Mouse (Mus musculus) cortical plate, adult 2 months (tissue): ENCODE results near the gene Ccser2. TPM values are rescaled to one million over a fixed set of nuclear protein-coding genes. Genes with fewer than 3 reads are reported as not detected.

Source experiments
- H3K27ac ChIP-seq: fragments of 200-500 bp; 2 replicates; pipeline ENCODE4 v1.5.1; 2012; ENCODE audit warnings: low read length, control low read depth, inconsistent platforms; ENCODE audit not compliant: insufficient read depth
- H3K4me1 ChIP-seq: fragments of 200-500 bp; 2 replicates; pipeline ENCODE4 v1.6.1; 2011; ENCODE audit warnings: low read length; ENCODE audit not compliant: control insufficient read depth, insufficient read depth
- H3K4me3 ChIP-seq: fragments of 200-500 bp; 2 replicates; pipeline ENCODE4 v1.5.1; 2011; ENCODE audit warnings: mild to moderate bottlenecking, low read length, control low read depth; ENCODE audit not compliant: insufficient read depth
- CTCF ChIP-seq: fragments of 200-500 bp; IDR thresholded peaks from 2 replicates; pipeline ENCODE4 v1.5.1; 2011; ENCODE audit warnings: mild to moderate bottlenecking, control low read depth, low read length; ENCODE audit not compliant: insufficient read depth; ENCODE audit errors: extremely low read depth
- POLR2A ChIP-seq: fragments of 200-500 bp; IDR thresholded peaks from 2 replicates; pipeline ENCODE4 v1.6.1; 2011; ENCODE audit warnings: mild to moderate bottlenecking, low read length, control low read depth; ENCODE audit not compliant: insufficient read depth; ENCODE audit errors: extremely low read depth
- polyA plus RNA-seq: library from polyadenylated mRNA; depleted of rRNA; stranded (reverse); fragments of >200 nt; gene quantifications from 2 replicates; pipeline ENCODE4 v1.2.3, GENCODE M21; 2012

Gene Ccser2
- polyA plus RNA-seq, 1 experiment, result 52.3 TPM

- TF ChIP-seq POLR2A (no peak), CTCF (no peak)
- H3K27ac ChIP-seq, result no peak overlapping the region
- no peaks in the 10 kb centered on the region for H3K4me1 ChIP-seq
- no peak overlapping the region for H3K4me3 ChIP-seq
Observed at GRCm38 (mm10) chr14:36890130-36890529, 78.4 kb downstream of the Ccser2 start.

DNA sequence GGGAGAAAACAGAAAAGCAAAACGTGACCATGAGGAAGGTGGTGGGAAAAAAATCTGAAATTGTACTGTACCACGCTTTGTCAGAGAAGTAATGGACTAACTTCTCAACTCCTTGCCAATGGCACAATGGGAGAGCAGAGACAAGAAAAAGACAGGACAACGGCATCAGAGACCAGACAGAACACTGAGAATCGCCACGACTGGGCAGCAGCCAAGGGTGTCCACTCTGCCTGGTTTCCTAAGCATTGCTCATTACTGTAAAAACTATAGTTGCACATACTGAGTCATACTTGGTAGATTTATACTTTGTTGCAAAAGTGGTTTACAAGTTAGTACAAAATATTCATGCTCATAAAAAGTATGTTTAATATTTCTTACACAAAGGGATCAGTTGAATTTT lies 82.9 kb downstream of the Ccser2 start:
- no peaks in the 10 kb centered on the region for H3K4me1 ChIP-seq
- no peak overlapping the region for H3K27ac ChIP-seq
- TF ChIP-seq POLR2A (no peak), CTCF (no peak)

GRCm38 (mm10) chr14:36885117-36885516 lies 83.5 kb downstream of the Ccser2 start:
- Histone ChIP-seq H3K27ac (no peak overlapping the region), H3K4me1 (no peaks in the 10 kb centered on the region), H3K4me3 (no peak overlapping the region)
- TF ChIP-seq POLR2A (no peak), CTCF (no peak)

More for the DNA sequence above, 82.9 kb downstream of the Ccser2 start:
- H3K4me3 ChIP-seq, result no peak overlapping the region

DNA sequence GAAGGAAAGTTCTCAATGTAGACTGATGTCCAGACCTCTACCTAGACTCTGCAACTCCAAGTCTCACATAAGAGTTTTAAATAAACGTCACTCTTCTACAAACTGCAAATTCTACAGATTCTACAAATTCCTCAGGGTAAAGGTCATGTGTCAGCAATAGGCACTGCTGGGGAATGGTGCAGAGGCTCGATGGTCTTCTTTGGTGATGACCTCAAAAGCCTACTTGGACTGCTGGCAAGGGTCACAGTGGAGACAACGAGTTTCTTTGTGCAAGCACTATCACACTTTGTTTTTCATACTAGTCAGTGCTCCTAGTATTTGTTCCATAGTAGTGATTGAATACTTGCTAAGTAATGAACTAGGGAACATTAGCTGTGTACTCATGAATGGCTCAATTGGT lies 85.0 kb downstream of the Ccser2 start:
- Histone ChIP-seq H3K4me3 (no peak overlapping the region), H3K4me1 (no peaks in the 10 kb centered on the region), H3K27ac (no peak overlapping the region)
- no peak for TF ChIP-seq POLR2A
- TF ChIP-seq CTCF, result no peak

DNA sequence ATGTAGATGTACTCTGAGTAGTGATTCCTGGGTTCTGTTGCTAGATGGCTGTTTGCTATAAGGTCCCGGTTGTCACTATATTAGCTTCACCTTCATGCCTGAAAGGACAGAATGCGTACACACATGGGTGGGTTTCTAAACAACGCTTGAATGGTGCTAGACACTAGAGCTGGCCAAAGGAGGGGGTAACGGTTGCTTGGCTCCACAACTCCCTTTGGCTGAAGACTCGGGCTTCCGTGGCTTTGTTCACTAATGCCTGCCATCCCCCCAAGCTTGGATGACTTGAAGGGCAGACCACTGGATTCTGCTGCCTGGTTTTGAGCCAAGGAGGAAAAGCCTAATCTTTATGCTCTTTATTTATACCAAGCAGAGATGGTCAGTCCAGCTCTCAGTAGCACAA lies 98.3 kb downstream of the Ccser2 start:
- TF ChIP-seq POLR2A (no peak), CTCF (no peak)
- Histone ChIP-seq H3K27ac (no peak overlapping the region), H3K4me1 (no peaks in the 10 kb centered on the region), H3K4me3 (no peak overlapping the region)

DNA sequence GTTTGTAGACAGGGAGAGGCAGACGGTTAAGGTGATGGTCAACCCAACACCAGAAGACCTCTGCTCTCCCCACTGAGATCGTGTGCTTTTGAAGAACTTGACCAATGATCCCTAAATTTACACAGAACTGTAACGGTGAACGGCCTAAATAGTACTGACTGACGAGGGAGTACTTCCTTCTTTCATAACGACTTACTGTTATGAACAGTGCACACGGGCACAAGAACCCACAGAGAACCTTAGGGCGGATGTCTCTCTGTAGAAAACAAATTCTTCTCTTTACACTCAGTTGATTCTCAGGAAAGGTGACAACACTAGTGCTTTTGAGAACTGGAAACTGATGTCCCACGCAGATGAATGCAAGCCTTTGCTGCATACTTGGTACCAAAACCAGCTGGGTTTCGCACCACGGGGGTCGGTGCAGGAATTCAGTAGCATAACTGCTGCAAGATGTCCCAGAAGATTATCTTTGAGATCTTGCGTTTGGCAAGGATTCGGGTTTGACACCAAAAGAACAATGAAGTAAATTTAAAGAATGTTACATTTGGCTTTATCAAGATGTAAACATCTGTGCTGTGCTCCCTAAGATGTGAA lies 99.7 kb downstream of the Ccser2 start:
- H3K4me1 ChIP-seq, result no peaks in the 10 kb centered on the region
- H3K27ac ChIP-seq, result no peak overlapping the region
- H3K4me3 ChIP-seq, result no peak overlapping the region
- TF ChIP-seq POLR2A, result no peak
- no peak for TF ChIP-seq CTCF

DNA sequence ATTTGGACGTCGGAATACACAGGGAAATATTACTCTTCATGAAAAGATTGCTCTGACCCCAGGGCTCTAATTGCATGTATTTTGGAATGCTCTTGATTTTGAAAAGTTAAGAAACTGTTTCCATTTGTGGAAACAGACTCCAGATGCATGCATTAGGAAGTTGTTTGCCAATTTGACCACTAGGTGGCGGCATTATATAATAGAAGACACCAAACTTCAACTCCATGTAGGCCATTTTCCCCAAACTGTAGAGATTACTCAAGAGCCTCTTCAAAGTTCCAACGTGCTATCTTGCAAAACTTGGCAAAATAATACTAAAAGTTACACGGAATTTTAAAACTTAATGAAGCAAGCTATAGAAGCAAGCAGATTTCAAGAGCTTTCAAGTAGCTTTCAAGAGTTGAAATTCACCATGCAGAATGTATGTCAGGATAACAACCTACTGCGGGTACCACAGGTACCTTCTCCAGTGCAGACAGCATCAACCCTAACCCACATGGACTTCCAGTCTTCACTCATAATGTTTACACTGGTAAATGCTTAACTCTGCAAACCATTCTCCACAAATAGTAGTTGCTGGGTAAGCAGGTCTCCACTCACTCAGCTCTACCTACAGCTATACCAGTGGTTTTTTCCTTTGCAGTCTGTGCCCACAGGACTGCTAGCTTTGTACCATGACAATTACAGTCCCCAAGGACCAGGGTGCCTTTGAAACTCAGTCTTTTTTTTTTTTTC lies 101.4 kb downstream of the Ccser2 start:
- no peak overlapping the region for H3K4me3 ChIP-seq
- no peaks in the 10 kb centered on the region for H3K4me1 ChIP-seq
- TF ChIP-seq POLR2A, result no peak
- peak; percentile 43; the same call in 1 of the 2 replicates for TF ChIP-seq CTCF
- no peak overlapping the region for H3K27ac ChIP-seq

GRCm38 (mm10) chr14:36863877-36864489 lies 104.6 kb downstream of the Ccser2 start:
- peak; percentile 90 for TF ChIP-seq CTCF
- TF ChIP-seq POLR2A, result no peak
- Histone ChIP-seq H3K4me3 (no peak overlapping the region; the same call in 1 of the 2 replicates), H3K4me1 (no peaks in the 10 kb centered on the region), H3K27ac (no peak overlapping the region)

- Histone ChIP-seq H3K4me1 (no peaks in the 10 kb centered on the region), H3K4me3 (no peak overlapping the region), H3K27ac (no peak overlapping the region)
- no peak for TF ChIP-seq POLR2A
- peak; percentile 65 for TF ChIP-seq CTCF
Observed at GRCm38 (mm10) chr14:36862387-36862786, 106.2 kb downstream of the Ccser2 start.
